Mouse (Mus musculus) mouse trophoblast stem cell (cell line): ENCODE data around the gene Cdk5r1.

Source experiments
- in situ Hi-C, 2 experiments: fragments of 300-500 bp; cut with MseI, MboI; formaldehyde crosslinking; loops; 2 replicates in 1 of 2; 3 replicates in 1 of 2; pipeline ENCODE4 v1.15.1; 2025

The Cdk5r1 gene

DNA sequence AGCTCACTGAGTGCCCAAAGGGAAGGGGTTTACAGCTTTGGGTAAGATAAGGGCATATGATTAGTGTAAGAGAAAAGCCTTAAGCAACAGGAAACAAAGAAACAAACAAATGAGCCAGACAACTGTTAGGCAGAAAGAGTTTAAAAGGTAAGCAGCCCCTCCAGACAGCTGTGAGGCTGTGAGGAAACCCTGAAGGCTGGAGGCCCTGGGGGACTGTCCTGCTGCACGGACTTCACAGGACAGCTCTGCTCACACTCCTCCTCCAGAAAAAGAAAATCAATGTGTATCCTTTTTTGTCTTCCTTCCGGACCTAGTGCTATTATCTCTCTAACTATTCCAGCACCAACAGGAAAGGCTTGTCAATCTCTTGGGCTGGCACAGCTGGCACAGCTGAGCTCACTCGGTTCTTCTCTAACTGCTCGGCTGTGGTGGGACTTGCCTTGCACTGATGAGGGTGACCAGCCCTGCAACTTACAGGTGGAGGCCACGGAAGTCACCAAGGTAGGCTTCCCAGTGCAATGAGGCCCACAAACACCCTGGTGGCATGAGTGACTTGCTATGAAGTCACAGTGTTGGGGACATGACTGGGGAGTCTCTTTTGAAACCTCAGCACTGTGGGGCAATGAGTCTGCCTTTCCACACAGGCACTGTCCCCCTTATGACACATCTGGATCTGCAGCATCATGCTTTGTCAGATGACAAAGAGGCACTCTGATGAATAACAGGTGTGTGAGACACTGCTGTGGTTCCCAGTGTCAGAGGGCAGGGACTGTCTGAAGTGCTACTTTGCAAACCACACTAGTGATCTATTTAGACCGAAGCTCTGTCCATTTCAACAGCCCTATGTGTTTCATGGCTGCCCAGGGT lies 27.9 kb downstream of the Cdk5r1 start:
- in situ Hi-C loops: no loop called here

- in situ Hi-C loops: no loop called here
Observed at GRCm38 (mm10) chr11:80505581-80505980, 28.8 kb downstream of the Cdk5r1 start.

DNA sequence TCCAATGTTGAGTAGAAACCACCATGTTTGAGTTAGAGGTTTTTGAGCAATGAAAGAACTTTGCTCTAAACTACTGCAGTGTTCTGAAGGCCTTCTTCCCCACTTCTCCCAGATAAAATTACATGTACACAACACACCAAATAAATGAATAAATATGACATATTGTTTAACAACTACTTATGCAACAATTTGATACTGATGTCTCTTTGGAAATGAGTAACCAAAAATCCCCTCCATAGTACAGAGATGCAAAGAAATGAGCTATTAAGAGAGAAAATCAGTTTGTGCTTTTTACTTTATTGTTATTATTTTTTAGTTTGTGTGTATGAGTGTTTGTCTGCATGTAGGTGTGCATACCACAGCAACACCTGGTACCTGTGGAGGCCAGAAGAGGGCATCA lies 29.7 kb downstream of the Cdk5r1 start:
- in situ Hi-C loops: no loop called here

GRCm38 (mm10) chr11:80507791-80508190 lies 31.0 kb downstream of the Cdk5r1 start:
- in situ Hi-C loops: no loop called here

DNA sequence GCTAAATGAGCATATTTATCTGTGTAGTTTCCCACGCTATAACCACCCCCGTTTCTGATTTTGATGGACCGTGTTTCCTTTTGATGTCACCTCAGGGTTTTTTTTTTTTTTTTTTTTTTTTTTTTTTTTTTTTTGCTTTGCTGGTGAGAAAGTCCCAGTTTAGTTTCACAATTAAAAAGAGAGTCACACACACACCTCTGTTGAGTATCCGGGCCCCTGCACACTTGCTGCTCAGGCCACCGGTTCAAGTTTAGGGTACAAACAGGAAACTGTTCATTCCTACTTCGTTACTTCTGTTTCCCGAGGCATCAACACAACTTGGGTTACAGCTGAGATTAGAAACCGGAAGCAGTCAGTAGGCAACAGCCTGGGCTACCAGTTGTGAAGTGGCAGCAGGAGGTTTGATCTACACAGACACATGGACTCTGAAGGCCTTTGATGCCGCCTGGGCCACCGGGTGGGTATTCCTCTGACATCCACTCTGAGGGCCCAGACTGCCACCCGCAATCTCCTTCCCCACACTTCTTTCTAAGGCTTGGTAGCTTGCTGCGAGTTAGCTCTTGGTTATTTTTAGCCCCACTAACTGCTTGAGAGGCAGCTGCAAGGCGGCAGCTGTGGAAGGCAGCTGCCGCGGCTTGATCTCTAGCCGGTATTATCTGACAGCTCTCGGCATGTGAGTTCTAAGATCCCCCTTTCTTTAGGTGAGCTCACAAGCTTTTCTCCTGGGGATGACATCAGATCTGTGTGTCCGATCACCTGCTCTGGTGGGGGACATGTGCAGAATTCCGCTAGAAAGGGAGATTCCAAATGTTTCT lies 31.7 kb downstream of the Cdk5r1 start:
- in situ Hi-C loops: no loop called here

DNA sequence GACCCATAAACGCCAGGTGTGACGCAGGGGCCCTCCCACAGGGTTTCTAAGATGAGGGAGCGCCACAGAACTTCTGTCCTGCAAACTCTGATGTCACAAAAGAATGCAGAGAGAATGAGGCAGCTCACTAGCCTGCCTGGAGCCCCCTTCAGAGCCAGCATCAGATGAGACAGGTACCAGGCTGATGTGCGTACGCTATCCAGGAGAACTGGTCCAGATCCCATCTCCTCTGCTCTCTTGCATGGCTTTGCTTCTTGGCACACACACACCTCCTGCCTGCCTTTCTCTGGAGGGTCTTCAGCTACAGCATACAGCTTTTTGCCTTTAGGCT lies 32.3 kb downstream of the Cdk5r1 start:
- in situ Hi-C loops: no loop called here

- in situ Hi-C loops: no loop called here
Observed at GRCm38 (mm10) chr11:80510124-80510523, 33.3 kb downstream of the Cdk5r1 start.

DNA sequence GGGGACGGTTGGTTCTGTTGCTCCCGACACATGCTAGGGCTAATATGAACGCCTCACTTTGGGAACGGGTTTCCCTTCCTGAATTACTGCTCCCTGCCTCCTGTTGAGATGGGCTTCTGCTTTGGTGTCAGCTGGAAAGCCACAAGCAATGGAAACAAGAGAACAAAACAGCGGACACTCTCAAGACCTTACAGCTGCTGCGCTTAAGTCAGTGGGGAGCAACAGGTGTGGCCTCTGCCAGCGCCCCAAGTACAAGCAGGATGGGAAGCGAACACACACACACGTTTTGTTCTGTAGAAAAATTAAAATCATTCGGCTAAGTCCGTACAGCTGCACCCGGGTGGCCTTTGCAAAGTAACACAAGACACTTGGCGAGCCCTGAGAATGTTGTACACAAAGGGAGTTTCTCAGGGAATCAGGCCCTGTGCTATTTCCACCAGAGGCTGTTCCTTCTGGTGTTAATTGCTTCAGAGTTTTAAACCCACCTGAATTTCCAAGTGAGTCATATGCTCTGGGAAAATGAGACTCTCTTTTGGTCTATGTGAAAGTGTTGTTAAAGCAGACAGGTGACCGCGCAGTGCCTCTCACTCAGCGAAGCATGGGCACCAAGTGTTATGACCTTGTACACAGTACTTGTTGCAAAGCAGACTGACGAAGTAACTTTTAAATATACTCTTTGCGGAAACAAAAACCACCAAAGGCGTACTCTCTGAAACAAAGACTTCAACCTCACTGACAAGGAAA lies 35.7 kb downstream of the Cdk5r1 start:
- in situ Hi-C loops: no loop called here

DNA sequence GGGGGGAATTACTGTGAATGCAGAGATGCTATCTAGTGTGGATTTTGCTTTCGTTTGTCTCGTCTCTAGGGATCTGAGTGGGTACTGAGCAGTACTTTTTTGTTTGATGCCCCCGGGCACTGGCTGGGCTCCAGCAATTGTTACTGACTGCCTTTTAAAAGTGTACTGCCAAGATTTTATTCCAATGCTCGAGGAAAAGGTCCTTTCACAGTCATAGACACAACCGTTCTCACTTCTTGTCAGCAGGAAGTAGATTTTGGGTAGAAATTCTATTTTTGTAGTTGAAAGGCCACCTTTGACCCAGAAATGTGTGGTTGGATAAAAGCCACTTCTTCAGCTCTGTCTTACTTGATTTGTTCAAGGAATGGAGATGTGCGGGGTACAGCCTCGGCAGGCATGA lies 37.0 kb downstream of the Cdk5r1 start:
- in situ Hi-C loops: no loop called here

GRCm38 (mm10) chr11:80515346-80515745 lies 38.5 kb downstream of the Cdk5r1 start:
- in situ Hi-C loops: no loop called here

DNA sequence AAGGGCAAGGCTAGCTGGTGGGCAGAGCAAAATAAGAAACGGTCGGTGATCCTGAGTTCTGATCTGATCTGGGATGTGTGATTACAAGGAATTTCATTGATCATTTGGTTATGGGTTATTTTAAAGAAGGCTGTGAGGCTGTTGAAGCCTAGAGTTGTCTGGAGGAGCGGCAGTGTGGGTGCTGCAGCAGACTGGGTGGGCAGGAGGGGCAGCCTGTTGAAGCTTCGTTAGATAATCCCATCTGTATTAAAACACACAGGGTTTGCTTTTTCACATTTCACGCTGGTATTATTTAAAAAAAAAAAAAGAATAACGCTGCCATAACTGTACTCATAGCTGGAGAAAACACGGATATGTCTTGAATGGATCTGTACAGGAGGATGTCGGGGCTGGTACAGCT lies 39.1 kb downstream of the Cdk5r1 start:
- in situ Hi-C loops: no loop called here

DNA sequence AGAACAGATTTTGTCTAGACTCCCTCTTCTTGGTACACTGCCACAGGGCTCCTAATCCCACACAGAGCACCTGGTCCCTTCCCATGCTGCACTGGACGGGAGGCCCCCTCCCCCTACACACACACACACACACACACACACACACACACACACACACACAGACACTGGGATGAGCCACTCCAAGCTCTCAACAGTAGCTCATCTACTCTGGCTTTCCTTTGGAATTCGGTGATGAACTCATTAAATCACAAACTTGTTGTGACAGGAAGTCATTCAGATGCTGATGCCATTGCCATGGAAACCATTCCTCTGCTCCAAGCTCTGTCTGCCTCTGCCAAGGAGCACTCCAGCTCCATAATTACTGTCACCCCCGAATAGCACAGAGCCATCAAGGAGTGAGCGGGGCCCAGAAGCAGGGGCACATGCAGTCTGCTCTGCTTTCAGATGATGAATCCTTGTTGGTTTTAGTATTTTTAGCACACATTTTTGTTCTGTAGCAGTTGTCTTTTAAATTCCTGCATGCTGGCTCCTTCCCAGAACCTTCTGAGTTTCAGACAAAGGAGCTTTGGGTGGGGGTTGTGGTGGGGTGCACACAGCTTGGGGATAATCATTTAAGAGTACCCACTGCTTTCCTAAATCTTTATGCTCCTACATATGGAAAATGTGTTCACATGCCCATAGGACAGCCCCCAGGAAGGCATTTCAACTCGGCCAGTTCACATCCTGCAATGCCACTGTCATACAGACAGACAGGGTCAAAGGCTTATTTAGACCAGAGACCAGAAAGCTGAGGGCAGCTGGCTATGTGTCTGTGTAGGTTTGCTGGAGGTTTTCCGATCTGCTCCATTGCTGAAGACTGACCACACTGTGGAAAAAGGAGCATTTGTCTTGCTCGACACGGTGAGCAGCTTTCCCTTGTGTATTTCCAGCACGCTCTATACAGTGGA lies 41.9 kb downstream of the Cdk5r1 start:
- in situ Hi-C loops: no loop called here

- in situ Hi-C loops: no loop called here
Observed at GRCm38 (mm10) chr11:80521148-80521547, 44.3 kb downstream of the Cdk5r1 start.

DNA sequence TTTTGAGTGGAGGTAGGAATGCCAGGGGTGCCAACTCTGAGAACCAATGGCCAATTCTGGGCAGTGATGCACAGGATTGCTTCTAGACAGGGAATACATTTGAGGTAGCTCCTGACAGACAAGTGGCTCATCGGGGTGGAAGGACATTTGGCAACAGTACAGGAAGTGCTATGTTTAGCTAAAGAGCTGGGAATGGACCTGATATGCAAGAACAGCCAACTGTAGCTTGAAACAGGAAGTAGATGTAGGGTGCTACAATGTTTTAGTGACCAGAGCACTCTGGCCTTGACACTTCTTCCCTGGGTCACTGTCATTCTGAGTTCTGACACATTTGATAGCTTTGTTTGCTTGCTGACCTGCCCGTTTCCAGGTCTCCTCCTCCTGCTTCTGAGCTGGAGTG lies 46.0 kb downstream of the Cdk5r1 start:
- in situ Hi-C loops: no loop called here

GRCm38 (mm10) chr11:80523410-80523809 lies 46.6 kb downstream of the Cdk5r1 start:
- in situ Hi-C loops: no loop called here

DNA sequence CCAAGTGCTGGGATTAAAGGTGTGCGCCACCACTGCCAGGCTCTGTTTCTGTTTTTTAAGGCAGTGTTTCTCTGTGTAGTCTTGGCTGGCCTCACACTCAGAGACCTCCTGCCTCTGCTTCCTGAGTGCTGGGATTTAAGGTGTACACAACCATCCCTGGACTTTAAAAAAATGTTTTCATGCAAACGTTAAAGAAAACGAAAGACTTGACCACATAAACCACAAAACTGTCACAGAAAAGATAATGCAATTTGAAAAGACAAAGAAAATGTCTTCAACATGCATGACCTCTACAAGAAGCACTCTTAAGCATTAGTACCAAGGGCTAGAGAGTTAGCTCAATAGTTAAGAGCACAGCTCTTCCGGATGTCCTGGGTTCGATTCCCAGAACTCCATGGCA lies 47.4 kb downstream of the Cdk5r1 start:
- in situ Hi-C loops: no loop called here

GRCm38 (mm10) chr11:80527697-80528096 lies 50.9 kb downstream of the Cdk5r1 start:
- in situ Hi-C loops: no loop called here

- in situ Hi-C loops: no loop called here
Observed at GRCm38 (mm10) chr11:80529149-80529548, 52.3 kb downstream of the Cdk5r1 start.
